Mouse (Mus musculus): ENCODE data around the gene Glmn. TPM values are rescaled to one million over a fixed set of nuclear protein-coding genes. Genes with fewer than 3 reads are reported as not detected.

The Glmn gene
- polyA plus RNA-seq, 1 experiment from 2014 or later, result 6.9 TPM

DNA sequence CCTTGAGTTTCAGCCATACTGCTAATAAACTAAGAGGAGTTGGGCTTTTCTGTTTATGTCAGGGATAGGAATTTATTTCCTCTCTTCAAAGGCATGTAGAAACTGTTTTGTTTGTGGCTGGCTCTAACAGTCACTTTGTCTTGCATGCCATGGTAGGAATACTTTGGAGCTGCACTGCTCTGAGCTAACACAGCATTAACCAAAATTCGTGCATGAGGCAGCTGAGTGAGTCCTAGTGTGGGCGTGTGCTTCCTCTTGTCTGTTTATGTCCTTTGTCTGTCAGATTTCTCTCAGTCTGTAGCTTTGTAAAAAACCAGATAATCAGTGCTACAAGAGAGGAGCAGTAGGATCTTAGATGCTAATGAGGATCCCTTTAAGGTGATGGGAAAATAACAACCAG, 86.4 kb downstream of the Glmn start:
- Histone ChIP-seq H3K27ac (ENCODE audit: low read length) (no peak overlapping the region), H3K9me3 (replicated peaks; ENCODE audit: control insufficient read depth, low read length) (no peaks in the 10 kb centered on the region), H3K4me1 (ENCODE audit: control insufficient read depth, low read depth, low read length) (no peaks in the 10 kb centered on the region), H3K36me3 (ENCODE audit: control insufficient read depth, insufficient read depth) (no peaks in the 10 kb centered on the region), H3K4me3 (ENCODE audit: low read depth, low read length) (no peak overlapping the region), H3K27me3 (ENCODE audit: control insufficient read depth, insufficient read depth, low read depth, low read length) (no peaks in the 10 kb centered on the region), H3K4me2 (ENCODE audit: low read depth, low read length) (no peak overlapping the region), H3K9ac (ENCODE audit: low read depth, low read length) (no peak overlapping the region)
- 35% methylated on average over 2 of the region's 2 CpGs for WGBS (ENCODE audit: insufficient replicate concordance)
- ATAC-seq (ENCODE audit: low read depth), result no peak

DNA sequence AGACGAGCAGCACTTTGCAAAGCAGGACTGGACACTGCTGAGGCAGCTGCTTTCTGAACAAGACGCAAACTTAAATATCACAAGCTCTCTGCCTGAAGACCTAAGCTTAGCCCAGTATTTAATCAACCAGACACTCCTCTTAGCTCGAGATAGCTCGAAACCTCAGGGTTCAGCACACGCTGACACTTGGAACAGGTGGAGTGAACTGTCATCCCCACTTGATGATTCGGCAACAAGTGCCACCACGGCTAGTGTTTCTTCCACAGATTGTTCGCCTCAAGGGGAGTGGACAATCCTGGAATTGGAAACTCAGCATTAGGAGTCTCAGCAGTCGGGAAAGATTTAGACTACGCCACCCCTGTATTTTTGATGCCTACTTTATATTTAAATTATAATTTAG, 87.2 kb downstream of the Glmn start:
- H3K36me3 ChIP-seq (ENCODE audit: control insufficient read depth, insufficient read depth), result no peaks in the 10 kb centered on the region
- no peak overlapping the region for H3K27ac ChIP-seq (ENCODE audit: low read length)
- no peaks in the 10 kb centered on the region for H3K27me3 ChIP-seq (ENCODE audit: control insufficient read depth, insufficient read depth, low read depth, low read length)
- no peaks in the 10 kb centered on the region for H3K9me3 ChIP-seq (replicated peaks; ENCODE audit: control insufficient read depth, low read length)
- no peak for ATAC-seq (ENCODE audit: low read depth)
- no peak overlapping the region for H3K9ac ChIP-seq (ENCODE audit: low read depth, low read length)
- no peak overlapping the region for H3K4me2 ChIP-seq (ENCODE audit: low read depth, low read length)
- 71% methylated on average over 10 of the region's 10 CpGs for WGBS (ENCODE audit: insufficient replicate concordance)
- H3K4me3 ChIP-seq (ENCODE audit: low read depth, low read length), result no peak overlapping the region
- no peaks in the 10 kb centered on the region for H3K4me1 ChIP-seq (ENCODE audit: control insufficient read depth, low read depth, low read length)

DNA sequence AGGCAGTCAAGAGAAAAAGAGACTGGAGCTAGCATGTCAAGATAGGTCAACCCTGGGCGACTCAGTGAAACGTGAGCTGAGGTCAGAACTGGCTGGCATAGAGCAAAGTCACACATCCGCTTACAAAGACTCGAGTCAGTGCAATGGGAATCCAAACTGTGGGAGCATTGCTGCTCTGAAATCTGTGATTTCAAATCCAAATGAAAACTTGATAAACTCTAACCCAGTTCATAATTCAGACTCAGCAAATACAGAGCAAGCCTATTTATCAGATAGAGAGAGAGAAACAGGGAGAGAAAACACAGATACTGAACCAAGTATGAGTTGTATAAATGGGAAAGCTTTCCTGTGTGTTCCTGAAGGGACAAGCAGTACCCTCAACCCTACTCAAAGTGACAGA, 90.4 kb downstream of the Glmn start, which contains the start of gene Gm42669:
Gene Gm42669, plus strand, starts transcription at position 301 of the 400 bp plus-strand sequence.
- 62% methylated on average over 4 of the region's 4 CpGs for WGBS (ENCODE audit: insufficient replicate concordance)
- no peaks in the 10 kb centered on the region for H3K9me3 ChIP-seq (replicated peaks; ENCODE audit: control insufficient read depth, low read length)
- no peaks in the 10 kb centered on the region for H3K36me3 ChIP-seq (ENCODE audit: control insufficient read depth, insufficient read depth)
- H3K9ac ChIP-seq (ENCODE audit: low read depth, low read length), result no peak within 1 kb of the TSS
- no peaks in the 10 kb centered on the region for H3K27me3 ChIP-seq (ENCODE audit: control insufficient read depth, insufficient read depth, low read depth, low read length)
- ATAC-seq (ENCODE audit: low read depth), result no peak
- no peak within 1 kb of the TSS for H3K4me2 ChIP-seq (ENCODE audit: low read depth, low read length)
- H3K27ac ChIP-seq (ENCODE audit: low read length), result no peak within 1 kb of the TSS
- no peak within 1 kb of the TSS for H3K4me3 ChIP-seq (ENCODE audit: low read depth, low read length)
- no peaks in the 10 kb centered on the region for H3K4me1 ChIP-seq (ENCODE audit: control insufficient read depth, low read depth, low read length)

DNA sequence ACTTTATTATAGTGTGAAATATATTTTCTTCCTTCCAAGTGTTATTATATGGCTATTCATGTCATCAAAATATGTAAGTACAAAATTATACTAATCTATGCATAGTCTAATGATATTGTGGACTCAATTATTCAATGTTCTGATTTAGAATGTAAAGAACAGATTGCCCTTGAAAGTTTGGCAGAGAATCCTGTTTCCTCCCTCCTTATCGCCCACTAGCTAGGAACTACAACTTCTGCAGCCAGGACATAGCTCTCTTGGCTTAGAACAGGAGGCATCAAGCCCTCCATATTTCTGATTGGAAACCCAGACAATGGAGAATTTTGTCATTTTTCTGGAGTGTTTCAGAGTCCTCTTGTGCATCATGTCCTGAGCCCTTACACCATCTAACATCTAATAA, 96.9 kb downstream of the Glmn start:
- Histone ChIP-seq H3K36me3 (ENCODE audit: control insufficient read depth, insufficient read depth) (no peaks in the 10 kb centered on the region), H3K9me3 (replicated peaks; ENCODE audit: control insufficient read depth, low read length) (no peaks in the 10 kb centered on the region), H3K27ac (ENCODE audit: low read length) (no peak overlapping the region), H3K27me3 (ENCODE audit: control insufficient read depth, insufficient read depth, low read depth, low read length) (no peaks in the 10 kb centered on the region), H3K9ac (ENCODE audit: low read depth, low read length) (no peak overlapping the region), H3K4me3 (ENCODE audit: low read depth, low read length) (no peak overlapping the region), H3K4me2 (ENCODE audit: low read depth, low read length) (no peak overlapping the region), H3K4me1 (ENCODE audit: control insufficient read depth, low read depth, low read length) (no peaks in the 10 kb centered on the region)
- no peak for ATAC-seq (ENCODE audit: low read depth)
- WGBS (ENCODE audit: insufficient replicate concordance), result 53% methylated on average over 1 of the region's 1 CpGs

DNA sequence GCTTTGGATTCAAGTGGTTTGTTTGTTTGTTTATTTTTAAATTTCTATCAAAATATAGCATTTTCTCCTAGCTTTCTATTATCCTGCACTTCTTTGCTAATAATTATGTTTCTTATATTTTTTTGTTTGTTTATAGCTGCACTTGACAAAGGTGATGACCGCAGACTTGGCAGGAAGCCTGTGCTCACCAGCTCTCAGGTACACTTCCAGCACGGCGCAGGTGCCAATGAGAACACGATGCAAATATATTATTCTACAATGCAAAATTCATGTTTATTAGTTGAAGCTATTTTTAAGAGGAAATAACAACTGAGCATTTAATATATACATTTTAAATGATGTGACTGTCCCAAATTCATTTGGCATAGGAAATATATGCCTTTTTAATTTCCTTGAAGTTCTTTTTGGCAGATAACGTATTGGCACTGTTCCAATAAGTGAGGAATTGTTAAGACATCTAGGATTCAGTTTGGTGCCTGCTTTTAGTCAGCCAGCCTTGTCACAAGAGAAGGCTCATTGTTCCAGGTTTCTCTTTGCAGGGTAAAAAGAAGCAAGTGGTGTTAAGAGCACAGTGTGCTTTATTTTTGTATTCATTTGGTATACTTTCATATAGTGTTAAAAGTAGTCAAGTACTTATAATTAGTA, 97.7 kb downstream of the Glmn start:
- Histone ChIP-seq H3K4me2 (ENCODE audit: low read depth, low read length) (no peak overlapping the region), H3K9ac (ENCODE audit: low read depth, low read length) (no peak overlapping the region), H3K27me3 (ENCODE audit: control insufficient read depth, insufficient read depth, low read depth, low read length) (no peaks in the 10 kb centered on the region), H3K4me3 (ENCODE audit: low read depth, low read length) (no peak overlapping the region), H3K9me3 (replicated peaks; ENCODE audit: control insufficient read depth, low read length) (no peaks in the 10 kb centered on the region), H3K4me1 (ENCODE audit: control insufficient read depth, low read depth, low read length) (no peaks in the 10 kb centered on the region), H3K27ac (ENCODE audit: low read length) (no peak overlapping the region), H3K36me3 (ENCODE audit: control insufficient read depth, insufficient read depth) (no peaks in the 10 kb centered on the region)
- ATAC-seq (ENCODE audit: low read depth), result no peak
- 78% methylated on average over 5 of the region's 5 CpGs for WGBS (ENCODE audit: insufficient replicate concordance)

Other genes starting within 250 kb of the Glmn start
- gene Ephx4, start 195.2 kb downstream of the Glmn start, polyA plus RNA-seq (2015; fragmentation: Nextera tagmentation; extraction: Ambion mirVana), result not detected in 2 replicates
- not detected in 2 replicates for gene Lpcat2b, start 166.3 kb downstream of the Glmn start, polyA plus RNA-seq (2015; fragmentation: Nextera tagmentation; extraction: Ambion mirVana)
- 0.99 and 1.1 TPM in 2 replicates for gene Btbd8, start 159.9 kb downstream of the Glmn start, polyA plus RNA-seq (2015; fragmentation: Nextera tagmentation; extraction: Ambion mirVana)
- gene Gm42669, start 90.3 kb downstream of the Glmn start, polyA plus RNA-seq (2015; fragmentation: Nextera tagmentation; extraction: Ambion mirVana), result 0.04 TPM in 1 of 2 replicates, not detected in the other
- 0.11 TPM in 1 of 2 replicates, not detected in the other for gene 1700028K03Rik, start 63.2 kb downstream of the Glmn start, polyA plus RNA-seq (2015; fragmentation: Nextera tagmentation; extraction: Ambion mirVana)
- gene Rpap2, start 515 bp downstream of the Glmn start, polyA plus RNA-seq (2015; fragmentation: Nextera tagmentation; extraction: Ambion mirVana), result 5.2 and 5.4 TPM in 2 replicates
- gene Gfi1, start 128.1 kb upstream of the Glmn start, polyA plus RNA-seq (2015; fragmentation: Nextera tagmentation; extraction: Ambion mirVana), result 1.4 and 1.5 TPM in 2 replicates
- 0.33 and 0.40 TPM in 2 replicates for gene Ube2d2b, start 232.2 kb upstream of the Glmn start, polyA plus RNA-seq (2015; fragmentation: Nextera tagmentation; extraction: Ambion mirVana)